Mouse (Mus musculus) heart, adult 2 months (tissue): Measurements from ENCODE around the gene Cpa5. TPM values are rescaled to one million over a fixed set of nuclear protein-coding genes. Genes with fewer than 3 reads are reported as not detected.

ENCODE experiments used
- DNase-seq, 2 experiments: peaks; one replicate each; pipeline ENCODE4 v3.0.0; 2021
- H3K27ac ChIP-seq: fragments of 200-600 bp; 2 replicates; pipeline ENCODE4 v1.8.1; 2022
- H3K27me3 ChIP-seq: fragments of 200-500 bp; 2 replicates; pipeline ENCODE4 v1.6.1; 2012; ENCODE audit warnings: mild to moderate bottlenecking, low read length, inconsistent platforms, mixed read lengths; ENCODE audit not compliant: control insufficient read depth, insufficient read depth
- H3K36me3 ChIP-seq: fragments of 200-500 bp; 2 replicates; pipeline ENCODE4 v1.6.1; 2012; ENCODE audit warnings: low read length, inconsistent platforms; ENCODE audit not compliant: control insufficient read depth, insufficient read depth
- H3K4me1 ChIP-seq: fragments of 200-500 bp; 2 replicates; pipeline ENCODE4 v1.6.1; 2011; ENCODE audit warnings: low read length; ENCODE audit not compliant: control insufficient read depth, insufficient read depth
- H3K4me3 ChIP-seq: fragments of 200-600 bp; 2 replicates; pipeline ENCODE4 v1.8.1; 2022
- H3K79me2 ChIP-seq: fragments of 200-500 bp; replicated peaks from 2 replicates; pipeline ENCODE4 v1.6.1; 2012; ENCODE audit warnings: mild to moderate bottlenecking, inconsistent platforms, low read length, moderate library complexity, mixed read lengths; ENCODE audit not compliant: control insufficient read depth, insufficient read depth
- H3K9ac ChIP-seq: fragments of 200-500 bp; 2 replicates; pipeline ENCODE4 v1.6.1; 2012; ENCODE audit warnings: low read depth, mild to moderate bottlenecking, control low read depth, inconsistent platforms, low read length, mixed read lengths
- CTCF ChIP-seq: fragments of 200-600 bp; IDR thresholded peaks from 2 replicates; pipeline ENCODE4 v1.8.1; 2022; ENCODE audit warnings: antibody characterized with exemption, mild to moderate bottlenecking, moderate library complexity
- EP300 ChIP-seq: fragments of 200-500 bp; IDR thresholded peaks from 2 replicates; pipeline ENCODE4 v1.6.1; 2011; ENCODE audit warnings: low read depth, low read length, control low read depth; ENCODE audit not compliant: insufficient read depth
- POLR2A ChIP-seq: fragments of 200-500 bp; IDR thresholded peaks from 2 replicates; pipeline ENCODE4 v1.6.1; 2011; ENCODE audit warnings: mild to moderate bottlenecking, low read depth, low read length, control low read depth; ENCODE audit not compliant: insufficient read depth
- WGBS: fragments of 180-500 bp; shearing (Covaris S2); methylation state at CpG from one replicate; pipeline ENCODE4 v1.1.7; 2018; 5-methylcytosine and 5-hydroxymethylcytosine counted together
- intact Hi-C: fragments of 180-260 bp; cut with DNase I; formaldehyde crosslinking; loops from one replicate; pipeline ENCODE4 v1.15.1; 2025
- polyA plus RNA-seq: library from polyadenylated mRNA; depleted of rRNA; stranded (reverse); fragments of >200 nt; gene quantifications from 2 replicates; pipeline ENCODE4 v1.2.3, GENCODE M21; 2012
- total RNA-seq, 2 experiments: library from RNA; stranded (reverse); gene quantifications; 2 replicates each; pipeline ENCODE4 v1.2.3; 2021

The Cpa5 gene
- total and polyA plus RNA-seq, 3 experiments: not detected

GRCm38 (mm10) chr6:30605672-30606071 lies 5.1 kb upstream of the Cpa5 start:
- intact Hi-C loops: no loop called here

GRCm38 (mm10) chr6:30611212-30611611 lies 402 bp downstream of the Cpa5 start:
- TF ChIP-seq CTCF: no peak
- TF ChIP-seq POLR2A: no peak
- no peak for TF ChIP-seq EP300
- intact Hi-C loops: no loop called here
- no peak overlapping the region for H3K27ac ChIP-seq
- H3K36me3 ChIP-seq: no peaks in the 10 kb centered on the region
- H3K27me3 ChIP-seq: no peaks in the 10 kb centered on the region
- no peak for DNase-seq
- WGBS: 90% methylated on average over 5 of the region's 5 CpGs
- no peak overlapping the region for H3K9ac ChIP-seq
- no peaks in the 10 kb centered on the region for H3K79me2 ChIP-seq
- no peaks in the 10 kb centered on the region for H3K4me1 ChIP-seq
- no peak overlapping the region for H3K4me3 ChIP-seq

More at GRCm38 (mm10) chr6:30605672-30606071, 5.1 kb upstream of the Cpa5 start:
- DNase-seq: no peak
- Histone ChIP-seq H3K4me1 (no peaks in the 10 kb centered on the region), H3K27me3 (no peaks in the 10 kb centered on the region), H3K79me2 (no peaks in the 10 kb centered on the region), H3K27ac (no peak overlapping the region), H3K36me3 (no peaks in the 10 kb centered on the region), H3K9ac (no peak overlapping the region), H3K4me3 (no peak overlapping the region)
- TF ChIP-seq CTCF (no peak), EP300 (no peak), POLR2A (no peak)
- 85% methylated on average over 5 of the region's 5 CpGs for WGBS

DNA sequence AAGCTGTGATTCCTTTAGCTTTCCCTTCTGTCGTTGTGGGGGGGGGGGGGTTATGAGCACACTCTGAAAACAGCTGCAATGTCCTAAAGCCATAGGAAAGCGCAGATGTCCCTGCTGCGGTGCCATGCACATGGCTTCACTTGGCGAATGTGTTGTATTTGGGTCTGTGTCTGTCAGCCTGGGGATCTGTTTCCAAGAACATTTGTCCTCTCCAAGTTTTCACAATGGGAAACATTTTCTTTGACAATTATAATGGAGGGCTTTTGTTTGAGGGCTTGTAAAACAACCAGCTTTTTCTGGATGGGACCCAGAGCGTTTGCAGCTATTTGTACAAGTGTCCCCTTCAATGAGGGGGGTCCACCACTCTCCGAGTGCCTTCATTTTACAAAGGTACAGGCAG lies 3.4 kb downstream of the Cpa5 start:
- Histone ChIP-seq H3K4me3 (no peak overlapping the region), H3K27ac (no peak overlapping the region), H3K36me3 (no peaks in the 10 kb centered on the region), H3K27me3 (no peaks in the 10 kb centered on the region), H3K9ac (no peak overlapping the region), H3K79me2 (no peaks in the 10 kb centered on the region), H3K4me1 (no peaks in the 10 kb centered on the region)
- intact Hi-C loops: no loop called here
- no peak for DNase-seq
- TF ChIP-seq POLR2A (no peak), CTCF (no peak), EP300 (no peak)
- 93% methylated on average over 6 of the region's 6 CpGs for whole genome bisulfite sequencing

GRCm38 (mm10) chr6:30615741-30616140 lies 4.9 kb downstream of the Cpa5 start:
- no peak for TF ChIP-seq CTCF
- TF ChIP-seq EP300: no peak
- no peak for TF ChIP-seq POLR2A
- no peaks in the 10 kb centered on the region for H3K79me2 ChIP-seq
- no peak for DNase-seq
- H3K27ac ChIP-seq: no peak overlapping the region
- no peaks in the 10 kb centered on the region for H3K27me3 ChIP-seq
- WGBS: 69% methylated on average over 4 of the region's 4 CpGs
- no peak overlapping the region for H3K4me3 ChIP-seq
- no peaks in the 10 kb centered on the region for H3K36me3 ChIP-seq
- no peaks in the 10 kb centered on the region for H3K4me1 ChIP-seq
- intact Hi-C loops: no loop called here
- no peak overlapping the region for H3K9ac ChIP-seq

DNA sequence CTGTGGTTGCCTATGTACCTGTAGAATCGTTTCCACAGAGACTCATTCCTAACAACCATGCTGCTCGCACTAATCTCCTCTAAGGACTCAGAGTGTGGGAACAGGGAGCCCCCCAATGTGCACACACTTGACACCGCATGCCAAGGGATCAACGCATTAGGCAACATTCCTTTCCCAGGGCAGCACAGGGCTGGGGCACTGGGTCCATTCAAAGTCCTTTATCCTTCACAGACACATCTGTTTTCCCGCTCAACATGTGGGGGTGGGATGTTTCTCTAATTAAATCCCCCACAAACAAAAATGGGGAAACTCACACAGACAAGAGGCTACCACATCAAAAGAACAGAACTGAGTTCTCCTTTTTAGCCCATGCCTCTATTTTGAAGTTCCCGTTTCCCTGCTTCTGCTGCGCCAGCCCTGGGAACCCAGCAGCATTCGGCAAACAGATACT lies 5.7 kb downstream of the Cpa5 start:
- TF ChIP-seq EP300 (no peak), CTCF (no peak), POLR2A (no peak)
- 55% methylated on average over 8 of the region's 8 CpGs for WGBS
- H3K27ac ChIP-seq: no peak overlapping the region
- H3K9ac ChIP-seq: no peak overlapping the region
- H3K36me3 ChIP-seq: no peaks in the 10 kb centered on the region
- H3K4me1 ChIP-seq: no peaks in the 10 kb centered on the region
- DNase-seq: no peak
- H3K27me3 ChIP-seq: no peaks in the 10 kb centered on the region
- intact Hi-C loops: no loop called here
- H3K4me3 ChIP-seq: no peak overlapping the region
- no peaks in the 10 kb centered on the region for H3K79me2 ChIP-seq

DNA sequence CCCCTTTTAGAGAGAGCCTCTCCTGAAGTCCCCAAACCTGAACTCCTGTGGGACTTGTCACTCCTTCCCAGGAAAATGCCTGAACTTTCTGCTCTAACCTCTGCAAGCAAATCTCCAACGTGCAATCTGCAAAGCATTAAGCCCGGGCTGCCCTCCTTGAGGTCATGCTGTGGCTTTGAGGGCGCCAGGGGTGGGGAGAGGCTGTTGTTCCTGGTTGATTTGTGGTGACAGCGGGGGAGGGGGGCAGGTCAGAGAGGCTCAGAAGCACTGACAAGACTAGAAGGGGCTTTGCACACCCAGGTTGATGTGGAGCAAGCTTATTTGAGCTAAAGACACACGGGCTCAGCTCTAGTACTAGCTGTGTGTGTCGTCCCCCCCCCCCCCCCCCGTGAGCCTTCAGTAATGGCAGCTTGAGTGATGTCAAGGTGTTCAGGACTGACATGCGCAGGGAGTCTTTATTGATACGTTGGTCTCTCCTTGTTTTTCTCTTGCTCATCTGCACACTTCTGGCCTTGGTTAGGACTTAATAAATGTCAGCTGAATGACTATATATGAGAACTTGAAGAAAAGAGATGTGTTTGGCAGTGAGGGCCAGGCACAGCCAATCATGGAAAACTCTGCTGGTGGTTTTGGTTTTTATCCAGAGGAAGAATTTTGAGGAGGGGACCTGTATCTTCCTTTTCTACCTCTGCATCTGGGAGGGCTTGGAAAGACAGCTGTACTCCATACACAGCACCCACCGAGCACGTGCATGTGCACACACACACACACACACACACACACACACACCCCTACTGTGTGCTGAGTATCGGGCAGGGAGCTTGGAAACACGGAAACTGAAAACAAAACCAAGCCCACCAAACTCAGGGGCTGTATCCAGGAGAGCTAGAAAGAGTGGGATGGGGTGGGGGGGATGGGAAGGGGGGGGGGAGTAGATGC lies 6.5 kb downstream of the Cpa5 start:
- Histone ChIP-seq H3K27ac (no peak overlapping the region), H3K79me2 (no peaks in the 10 kb centered on the region), H3K4me3 (no peak overlapping the region), H3K27me3 (no peaks in the 10 kb centered on the region), H3K9ac (no peak overlapping the region), H3K36me3 (no peaks in the 10 kb centered on the region), H3K4me1 (no peaks in the 10 kb centered on the region)
- no peak for DNase-seq
- intact Hi-C loops: no loop called here
- TF ChIP-seq EP300: no peak
- no peak for TF ChIP-seq POLR2A
- no peak for TF ChIP-seq CTCF
- WGBS: 44% methylated on average over 13 of the region's 13 CpGs
